Mouse (Mus musculus) limb, embryonic 14.5 days (tissue): ENCODE data around the gene Slc44a3. TPM values are rescaled to one million over a fixed set of nuclear protein-coding genes. Genes with fewer than 3 reads are reported as not detected.

Source experiments
- ATAC-seq: fragments of 200-750 bp; cut with Nextera tagmentation; 2 replicates; pipeline ENCODE4 v1.8.0; 2017; ENCODE audit warnings: low read depth, moderate number of reproducible peaks, moderate TSS enrichment; ENCODE audit not compliant: low FRiP score
- DNase-seq: peaks from one replicate; pipeline ENCODE4 v3.0.0-alpha.2; 2015; ENCODE audit warnings: low spot score
- H3K27ac ChIP-seq: fragments of 300-500 bp; sonication (generic); replicated peaks from 2 replicates; pipeline ENCODE4 v1.5.1; 2014; ENCODE audit warnings: low read depth, mild to moderate bottlenecking, low read length, moderate library complexity, mixed read lengths
- H3K27me3 ChIP-seq: fragments of 300-500 bp; sonication (generic); 2 replicates; pipeline ENCODE4 v1.6.1; 2014; ENCODE audit warnings: low read length, mixed read lengths; ENCODE audit not compliant: control insufficient read depth, insufficient read depth
- H3K36me3 ChIP-seq: fragments of 300-500 bp; sonication (generic); 2 replicates; pipeline ENCODE4 v1.6.1; 2014; ENCODE audit warnings: mild to moderate bottlenecking, low read length, moderate library complexity, mixed read lengths; ENCODE audit not compliant: control insufficient read depth, insufficient read depth
- H3K4me1 ChIP-seq: fragments of 300-500 bp; sonication (generic); 2 replicates; pipeline ENCODE4 v1.6.1; 2014; ENCODE audit warnings: antibody characterized with exemption, low read length, mixed read lengths; ENCODE audit not compliant: control insufficient read depth, insufficient read depth
- H3K4me2 ChIP-seq: fragments of 300-500 bp; sonication (generic); replicated peaks from 2 replicates; pipeline ENCODE4 v1.6.1; 2014; ENCODE audit warnings: low read depth, mild to moderate bottlenecking, low read length, moderate library complexity; ENCODE audit not compliant: severe bottlenecking
- H3K4me3 ChIP-seq: fragments of 300-500 bp; sonication (generic); replicated peaks from 2 replicates; pipeline ENCODE4 v1.5.1; 2014; ENCODE audit warnings: low read length
- H3K9ac ChIP-seq: fragments of 300-500 bp; sonication (generic); 2 replicates; pipeline ENCODE4 v1.6.1; 2014; ENCODE audit warnings: mild to moderate bottlenecking, low read depth, low read length, moderate library complexity; ENCODE audit not compliant: severe bottlenecking
- H3K9me3 ChIP-seq: fragments of 300-500 bp; sonication (generic); 2 replicates; pipeline ENCODE4 v1.6.1; 2016; ENCODE audit warnings: low read length; ENCODE audit not compliant: control insufficient read depth
- POLR2A ChIP-seq: fragments of 200-500 bp; IDR thresholded peaks from 2 replicates; pipeline ENCODE4 v1.8.0; 2012; ENCODE audit warnings: inconsistent platforms, mild to moderate bottlenecking, moderate library complexity, borderline replicate concordance; ENCODE audit not compliant: insufficient read depth, insufficient read length; ENCODE audit errors: extremely low read depth
- WGBS: fragments of 180-500 bp; shearing (Covaris S2); extraction: QIAGEN DNeasy Blood & Tissue Kit; methylation state at CpG from one replicate; pipeline ENCODE4 v1.1.7; 2014; 5-methylcytosine and 5-hydroxymethylcytosine counted together
- polyA plus RNA-seq, 2 experiments: library from polyadenylated mRNA; depleted of rRNA in 1 of 2; stranded (reverse) in 1 of 2; unstranded in 1 of 2; fragments of >200 nt; fragmentation: Nextera tagmentation in 1 of 2; extraction: Ambion mirVana in 1 of 2; gene quantifications; 2 replicates each; pipeline versions ENCODE4 v1.2.1 to v1.2.3; 2012 to 2014

Slc44a3 gene
- polyA plus RNA-seq, 2 experiments: 0.91 to 1.7 TPM

DNA sequence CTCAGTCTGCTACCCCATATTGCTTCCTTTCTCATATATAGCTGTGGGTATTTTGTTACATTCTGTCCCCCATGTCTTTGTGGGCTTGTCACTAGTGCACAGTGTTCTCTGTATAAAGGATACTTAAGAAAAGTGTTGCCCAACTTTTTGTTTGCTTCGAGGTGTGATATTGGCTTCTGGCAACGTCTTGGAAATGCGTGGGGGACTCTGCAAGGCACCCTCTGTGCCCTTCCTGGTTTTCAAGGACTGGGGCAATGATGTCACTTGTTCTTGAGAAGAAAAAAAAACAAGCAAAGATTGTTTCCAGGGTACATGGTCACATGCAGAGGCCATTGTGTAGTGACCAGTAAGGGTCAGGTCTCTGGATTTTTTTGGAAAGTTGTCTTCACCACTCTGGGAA is 29.6 kb upstream of the Slc44a3 start:
- H3K4me2 ChIP-seq: no peak overlapping the region
- H3K27ac ChIP-seq: no peak overlapping the region
- no peaks in the 10 kb centered on the region for H3K9me3 ChIP-seq
- TF ChIP-seq POLR2A: no peak
- no peak for ATAC-seq
- no peaks in the 10 kb centered on the region for H3K4me1 ChIP-seq
- DNase-seq: no peak
- H3K36me3 ChIP-seq: no peaks in the 10 kb centered on the region
- no peak overlapping the region for H3K4me3 ChIP-seq
- no peak overlapping the region for H3K9ac ChIP-seq
- WGBS: 85% methylated on average over 3 of the region's 3 CpGs
- H3K27me3 ChIP-seq: no peaks in the 10 kb centered on the region

DNA sequence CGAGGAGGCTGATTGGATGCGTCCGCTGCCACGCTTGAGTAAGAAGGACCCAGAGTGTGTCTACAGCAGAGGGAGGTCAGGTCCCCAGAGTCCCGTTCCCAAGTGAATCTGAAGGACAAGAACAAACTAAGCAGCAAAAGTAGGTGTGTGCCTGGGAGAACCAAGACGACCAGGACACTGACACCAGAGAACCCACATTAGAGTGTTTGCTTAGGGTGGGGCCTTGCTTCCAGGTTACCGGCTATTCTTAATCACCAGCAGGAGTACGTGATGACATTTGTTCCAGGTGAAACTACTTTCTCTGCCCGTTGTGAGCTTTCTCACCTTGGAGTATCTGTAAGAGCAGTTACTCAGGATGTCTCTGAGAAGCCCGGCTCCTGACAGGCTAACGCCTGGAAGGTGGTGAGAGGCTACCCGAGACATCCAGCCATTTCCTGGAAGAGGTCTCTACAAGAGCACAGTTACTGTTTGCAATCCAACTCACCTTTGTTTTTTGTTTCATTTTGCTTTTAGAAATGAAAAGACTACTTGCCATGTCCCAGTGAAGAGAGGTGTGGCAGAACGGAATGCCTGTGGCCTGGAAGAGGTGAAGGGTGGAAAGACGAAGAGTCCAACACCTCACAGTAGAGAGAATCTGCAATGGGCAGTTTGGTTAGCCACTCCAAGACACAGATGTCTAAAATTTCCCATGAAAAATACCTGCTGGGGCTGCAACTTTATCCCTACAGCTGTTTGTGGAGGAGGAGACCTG is 28.1 kb upstream of the Slc44a3 start:
- no peak overlapping the region for H3K4me3 ChIP-seq
- H3K36me3 ChIP-seq: no peaks in the 10 kb centered on the region
- no peak overlapping the region for H3K4me2 ChIP-seq
- H3K27ac ChIP-seq: no peak overlapping the region
- no peaks in the 10 kb centered on the region for H3K9me3 ChIP-seq
- TF ChIP-seq POLR2A: no peak
- DNase-seq: no peak
- WGBS: 83% methylated on average over 14 of the region's 14 CpGs
- H3K4me1 ChIP-seq: no peaks in the 10 kb centered on the region
- no peak overlapping the region for H3K9ac ChIP-seq
- no peak for ATAC-seq
- no peaks in the 10 kb centered on the region for H3K27me3 ChIP-seq

DNA sequence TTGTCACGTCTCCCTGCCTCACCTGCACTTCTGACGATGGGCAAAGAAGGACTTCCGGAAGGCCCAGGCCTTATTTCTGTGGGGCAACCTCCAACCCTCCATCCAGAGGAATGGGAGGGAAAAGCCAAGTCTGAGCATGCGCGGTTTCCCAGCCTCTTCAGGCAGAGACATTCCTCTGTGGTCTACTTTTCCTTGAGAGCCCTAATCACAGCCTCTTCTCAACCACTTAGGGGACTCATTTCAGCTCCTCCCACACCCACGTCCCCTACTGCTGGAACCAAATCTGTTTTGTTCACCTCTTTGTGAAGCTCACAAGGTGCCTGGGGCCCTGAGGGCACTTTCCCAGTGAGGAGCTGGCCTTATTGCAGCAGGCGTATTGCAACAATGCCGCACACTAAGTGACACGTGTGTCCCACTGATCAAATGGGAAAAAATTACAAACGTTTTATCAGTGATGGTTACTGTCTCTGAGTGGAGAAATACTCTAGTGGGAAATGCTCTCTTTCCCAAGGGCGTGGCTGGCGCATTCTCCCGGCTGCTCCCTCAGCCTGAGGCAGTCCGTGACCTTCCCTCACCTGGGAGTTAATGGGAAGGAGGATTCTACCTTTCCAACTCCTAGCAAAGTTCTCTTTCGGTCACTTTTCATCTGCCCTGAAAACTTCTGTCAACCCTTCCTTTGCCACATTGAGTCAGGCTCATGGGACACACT is 27.4 kb upstream of the Slc44a3 start:
- H3K9ac ChIP-seq: no peak overlapping the region
- DNase-seq (no peak), ATAC-seq (no peak)
- WGBS: 77% methylated on average over 15 of the region's 15 CpGs
- H3K4me1 ChIP-seq: no peaks in the 10 kb centered on the region
- no peaks in the 10 kb centered on the region for H3K36me3 ChIP-seq
- no peak overlapping the region for H3K4me3 ChIP-seq
- no peak overlapping the region for H3K27ac ChIP-seq
- no peak for TF ChIP-seq POLR2A
- no peak overlapping the region for H3K4me2 ChIP-seq
- no peaks in the 10 kb centered on the region for H3K9me3 ChIP-seq
- no peaks in the 10 kb centered on the region for H3K27me3 ChIP-seq

DNA sequence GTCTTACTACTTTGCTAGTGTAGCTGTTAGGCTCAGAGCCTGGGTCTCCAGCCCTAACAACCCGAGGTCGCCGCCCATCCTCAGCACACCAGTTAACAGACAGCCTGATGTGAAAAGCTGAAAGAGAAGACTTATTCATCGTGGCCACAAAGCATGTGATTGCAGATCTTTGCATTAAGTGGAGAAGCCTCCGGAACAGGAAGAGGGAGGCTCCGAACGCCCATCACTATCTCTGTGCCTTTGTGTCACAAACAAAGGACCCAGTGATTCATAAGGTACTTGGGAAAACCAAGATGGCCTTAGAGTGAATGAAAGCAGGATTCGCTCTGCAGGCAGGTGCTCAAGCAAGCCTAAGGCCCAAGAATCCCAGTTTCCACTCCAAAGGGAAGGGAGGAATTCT is 26.7 kb upstream of the Slc44a3 start:
- 89% methylated on average over 8 of the region's 8 CpGs for WGBS
- H3K4me2 ChIP-seq: no peak overlapping the region

DNA sequence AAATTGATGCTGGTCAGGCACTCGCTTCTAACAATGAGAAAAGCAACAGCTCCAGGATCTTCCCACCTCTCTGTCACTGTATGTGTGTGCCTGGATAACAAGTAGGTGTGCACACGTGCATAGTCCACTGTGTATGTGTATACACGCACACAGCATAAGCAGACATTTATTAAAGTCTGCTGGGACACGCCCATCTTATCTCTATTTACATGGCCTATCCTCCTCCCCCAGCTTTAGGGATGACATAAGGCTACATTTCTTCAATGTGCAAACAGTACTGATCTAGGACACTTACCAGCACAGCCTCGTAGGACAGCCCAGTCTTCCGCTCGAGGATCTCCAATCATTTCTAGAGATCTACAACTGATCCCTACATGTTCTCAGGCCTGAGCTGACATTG is 24.1 kb upstream of the Slc44a3 start:
- TF ChIP-seq POLR2A: no peak
- Histone ChIP-seq H3K36me3 (no peaks in the 10 kb centered on the region), H3K4me1 (peaks cover 6% of the 10 kb centered on the region; the same call in 1 of the 2 replicates), H3K27ac (no peak overlapping the region), H3K9me3 (no peaks in the 10 kb centered on the region), H3K27me3 (no peaks in the 10 kb centered on the region), H3K9ac (no peak overlapping the region), H3K4me2 (no peak overlapping the region), H3K4me3 (no peak overlapping the region)
- DNase-seq (no peak), ATAC-seq (no peak)
- WGBS: 85% methylated on average over 7 of the region's 7 CpGs

More for the DNA sequence above, 26.7 kb upstream of the Slc44a3 start:
- TF ChIP-seq POLR2A: no peak
- Histone ChIP-seq H3K36me3 (no peaks in the 10 kb centered on the region), H3K9me3 (no peaks in the 10 kb centered on the region), H3K27ac (no peak overlapping the region), H3K9ac (no peak overlapping the region), H3K4me3 (no peak overlapping the region), H3K4me1 (no peaks in the 10 kb centered on the region), H3K27me3 (no peaks in the 10 kb centered on the region)
- ATAC-seq (no peak), DNase-seq (no peak)
